Mouse (Mus musculus): Measurements from ENCODE around the gene Cfap73. TPM values are rescaled to one million over a fixed set of nuclear protein-coding genes. Genes with fewer than 3 reads are reported as not detected.

Gene Cfap73
- total RNA-seq (2012; rRNA removed) (not detected in 2 replicates), polyA plus RNA-seq (2012; ENCODE audit: insufficient read depth in 1 of 2, insufficient read length in 2 of 2, low read depth in 1 of 2, low replicate concordance in 2 of 2, missing spikeins in 1 of 2) (under 1 TPM in 1 of 2 experiments, not detected in 1; 0.25 TPM)

DNA sequence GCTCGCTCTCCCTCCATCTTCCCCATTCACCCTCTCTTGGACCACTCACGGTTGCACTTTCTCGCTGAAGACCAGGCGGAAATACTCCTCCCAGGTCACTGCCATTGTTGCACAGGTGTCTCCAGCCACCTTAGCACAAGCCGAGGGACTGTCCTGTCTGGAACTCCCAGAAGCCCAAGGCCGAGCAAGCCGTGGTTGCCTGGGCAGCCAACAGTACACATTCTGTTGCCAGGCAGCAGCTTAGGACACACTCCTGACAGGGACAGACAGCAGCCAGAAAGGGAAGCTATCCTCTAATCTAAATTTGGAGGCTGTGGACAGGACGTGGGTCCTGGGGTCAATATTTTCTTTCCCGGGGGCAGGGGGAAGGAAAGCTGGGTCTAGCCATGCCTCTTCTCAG is at the start of gene Cfap73:
Cfap73 (minus strand) TSS at position 105 of the 400 bp plus-strand sequence.
- H3K36me3 ChIP-seq (ENCODE audit: control insufficient read depth in 1 of 2, insufficient read depth in 2 of 2, low read length in 2 of 2) = no peaks in the 10 kb centered on the region
- no peak within 1 kb of the TSS for H3K9ac ChIP-seq (ENCODE audit: control insufficient read depth, low read depth, low read length, poor library complexity, severe bottlenecking)
- H3K4me3 ChIP-seq (ENCODE audit: control insufficient read depth in 1 of 2, insufficient read depth in 1 of 2, low read depth in 2 of 2, low read length in 2 of 2) = no peak within 1 kb of the TSS
- H3K79me2 ChIP-seq (ENCODE audit: control insufficient read depth, insufficient read depth, low read length, poor library complexity) = no peaks in the 10 kb centered on the region
- TF ChIP-seq POLR2AphosphoS5 (IDR thresholded peaks at IDR 0.05; ENCODE audit: borderline replicate concordance, low read depth, low read length) (no peak), MEF2A (IDR thresholded peaks at IDR 0.05; ENCODE audit: extremely low read depth, insufficient replicate concordance, low read depth, low read length, poor library complexity, severe bottlenecking) (no peak), NELFE (IDR thresholded peaks at IDR 0.05; ENCODE audit: low read depth, low read length) (no peak), MYB (IDR thresholded peaks at IDR 0.05; ENCODE audit: low read depth, low read length) (no peak), TBP (IDR thresholded peaks at IDR 0.05; ENCODE audit: low read depth, low read length) (no peak), GABPA (IDR thresholded peaks at IDR 0.05; ENCODE audit: low read depth, low read length) (no peak), POLR2AphosphoS2 (IDR thresholded peaks at IDR 0.05; ENCODE audit: low read length) (no peak), GATA1 (IDR thresholded peaks at IDR 0.05; ENCODE audit: low read depth, low read length) (no peak), MAFK (IDR thresholded peaks at IDR 0.05; ENCODE audit: borderline replicate concordance, low read depth, low read length) (no peak)
- no peak within 1 kb of the TSS for H3K27ac ChIP-seq (ENCODE audit: control insufficient read depth, low read depth, low read length)
- DNase-seq (ENCODE audit: low read depth, low spot score) = no peak
- H3K27me3 ChIP-seq (ENCODE audit: control insufficient read depth in 1 of 2, insufficient read depth in 2 of 2, low read length in 2 of 2) = no peaks in the 10 kb centered on the region; a peak in 1 of 4 replicates
- no peaks in the 10 kb centered on the region for H3K4me1 ChIP-seq (ENCODE audit: control insufficient read depth in 1 of 2, insufficient read depth in 2 of 2, low read length in 2 of 2)
- H3K9me3 ChIP-seq (replicated peaks; ENCODE audit: insufficient read depth, low read length) = no peaks in the 10 kb centered on the region

DNA sequence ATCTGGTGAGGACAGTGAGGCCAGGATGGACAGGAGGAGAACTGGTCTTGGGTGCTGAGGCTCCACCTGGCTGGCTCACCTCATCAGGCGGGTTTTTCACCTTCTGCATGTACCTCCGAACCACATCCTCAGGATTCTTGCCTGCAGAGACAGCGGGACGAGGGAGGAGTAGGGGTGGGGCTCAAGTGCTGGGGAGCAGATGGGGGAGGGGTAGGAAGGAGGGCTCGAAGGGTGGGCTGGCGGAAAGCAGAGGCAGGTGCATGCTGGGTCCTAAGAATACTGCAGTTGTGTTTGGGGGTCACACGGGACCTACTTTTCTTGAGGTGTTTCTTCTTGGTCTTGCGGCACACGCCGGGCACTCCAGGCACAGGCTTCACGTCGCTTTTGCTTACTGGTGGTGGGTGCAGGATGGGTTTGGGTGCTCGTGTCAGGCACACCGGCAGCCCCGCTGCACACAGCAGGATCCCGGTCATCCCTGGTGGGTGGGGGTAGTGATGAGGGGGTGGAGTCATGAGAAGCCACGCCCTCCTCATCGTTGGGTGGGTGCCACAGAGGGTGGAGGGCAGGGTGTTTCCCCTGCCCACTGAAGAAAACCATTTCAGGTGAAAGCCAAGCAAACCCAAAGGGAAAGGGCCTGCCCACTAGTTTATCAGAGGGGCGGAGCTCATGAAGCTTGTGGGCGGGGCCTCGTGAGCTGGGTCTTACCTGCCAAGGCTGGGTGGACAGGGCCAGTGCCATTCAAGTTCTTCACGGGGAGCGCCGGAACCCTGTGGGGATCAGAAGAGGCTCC is 49.1 kb upstream of the Cfap73 start:
- Histone ChIP-seq H3K36me3 (ENCODE audit: control insufficient read depth in 1 of 2, insufficient read depth in 2 of 2, low read length in 2 of 2) (no peaks in the 10 kb centered on the region), H3K4me1 (ENCODE audit: control insufficient read depth in 1 of 2, insufficient read depth in 2 of 2, low read length in 2 of 2) (no peaks in the 10 kb centered on the region), H3K9me3 (replicated peaks; ENCODE audit: insufficient read depth, low read length) (no peaks in the 10 kb centered on the region), H3K27me3 (ENCODE audit: control insufficient read depth in 1 of 2, insufficient read depth in 2 of 2, low read length in 2 of 2) (no peaks in the 10 kb centered on the region), H3K4me3 (ENCODE audit: control insufficient read depth in 1 of 2, insufficient read depth in 1 of 2, low read depth in 2 of 2, low read length in 2 of 2) (no peak overlapping the region), H3K27ac (ENCODE audit: control insufficient read depth, low read depth, low read length) (no peak overlapping the region), H3K79me2 (ENCODE audit: control insufficient read depth, insufficient read depth, low read length, poor library complexity) (no peaks in the 10 kb centered on the region), H3K9ac (ENCODE audit: control insufficient read depth, low read depth, low read length, poor library complexity, severe bottlenecking) (no peak overlapping the region)
- no peak for DNase-seq (ENCODE audit: low read depth, low spot score)
- no peak for TF ChIP-seq GATA1 (IDR thresholded peaks at IDR 0.05; ENCODE audit: low read depth, low read length)
- no peak for TF ChIP-seq TCF12 (IDR thresholded peaks at IDR 0.05; ENCODE audit: low read depth, low read length)
- TF ChIP-seq MYB (IDR thresholded peaks at IDR 0.05; ENCODE audit: low read depth, low read length) = no peak
- TF ChIP-seq POLR2AphosphoS5 (IDR thresholded peaks at IDR 0.05; ENCODE audit: borderline replicate concordance, low read depth, low read length) = no peak
- no peak for TF ChIP-seq CHD2 (IDR thresholded peaks at IDR 0.05; ENCODE audit: low read length)
- TF ChIP-seq NELFE (IDR thresholded peaks at IDR 0.05; ENCODE audit: low read depth, low read length) = no peak
- no peak for TF ChIP-seq TAL1 (IDR thresholded peaks at IDR 0.05; ENCODE audit: low read length)
- no peak for TF ChIP-seq USF1 (IDR thresholded peaks at IDR 0.05; ENCODE audit: low read depth, low read length)
- no peak for TF ChIP-seq GABPA (IDR thresholded peaks at IDR 0.05; ENCODE audit: low read depth, low read length)
- TF ChIP-seq ELF1 (IDR thresholded peaks at IDR 0.05; ENCODE audit: low read depth, low read length) = no peak
- no peak for TF ChIP-seq MEF2A (IDR thresholded peaks at IDR 0.05; ENCODE audit: extremely low read depth, insufficient replicate concordance, low read depth, low read length, poor library complexity, severe bottlenecking)
- no peak for TF ChIP-seq USF2 (IDR thresholded peaks at IDR 0.05; ENCODE audit: borderline replicate concordance in 1 of 2, insufficient read depth in 1 of 2, low read depth in 1 of 2, low read length in 2 of 2)
- no peak for TF ChIP-seq ZMIZ1 (IDR thresholded peaks at IDR 0.05; ENCODE audit: low read depth, low read length)
- TF ChIP-seq CHD1 (IDR thresholded peaks at IDR 0.05; ENCODE audit: low read depth, low read length) = no peak
- no peak for TF ChIP-seq MAFK (IDR thresholded peaks at IDR 0.05; ENCODE audit: borderline replicate concordance, low read depth, low read length)

All from MEL (cell line).